Mouse (Mus musculus) left cerebral cortex, postnatal 4 days (tissue): ENCODE measurements around the gene Efcab12. TPM values are rescaled to one million over a fixed set of nuclear protein-coding genes. Genes with fewer than 3 reads are reported as not detected.
"Not testable (repeated sequence)": the region's sequence is repeated elsewhere in the genome, so short reads cannot be mapped to it uniquely, and the experiment has no call there.

ENCODE experiments used
- DNase-seq: peaks from one replicate; pipeline ENCODE4 v3.0.0-alpha.2; 2022
- intact Hi-C: fragments of 180-260 bp; cut with DNase I; formaldehyde crosslinking; loops from one replicate; pipeline ENCODE4 v1.15.1; 2025
- total RNA-seq, 2 experiments: library from RNA; stranded (reverse); gene quantifications; 2 replicates each; pipeline ENCODE4 v1.2.3; 2021

Efcab12 gene
- 1 to 10 TPM; 3.0 to 3.6 TPM for total RNA-seq

DNA sequence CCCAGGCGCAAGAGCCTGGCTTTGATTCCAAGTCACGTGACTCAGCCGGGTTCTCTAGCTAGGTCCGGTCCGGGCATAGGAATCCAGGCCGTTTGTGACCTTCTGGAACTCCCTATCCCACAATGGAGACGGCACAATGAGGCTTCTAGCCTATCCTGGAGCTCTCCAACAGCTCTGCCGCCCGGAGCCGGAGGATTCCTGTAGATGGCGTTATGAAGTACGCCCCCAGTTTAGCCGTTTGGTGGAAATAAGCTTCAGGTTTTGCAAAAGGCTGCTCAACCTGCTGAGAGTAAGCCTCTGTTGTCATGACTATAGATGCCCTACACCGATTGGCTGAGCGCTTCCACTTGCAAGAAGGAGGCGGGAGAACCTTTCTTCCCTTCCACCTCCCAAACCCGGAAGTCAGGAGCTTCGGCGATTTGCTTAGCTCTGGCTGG lies at the start of gene Efcab12:
Efcab12 (minus strand) TSS at position 252 of the 437 bp plus-strand sequence.
- intact Hi-C loops, result no loop called here

DNA sequence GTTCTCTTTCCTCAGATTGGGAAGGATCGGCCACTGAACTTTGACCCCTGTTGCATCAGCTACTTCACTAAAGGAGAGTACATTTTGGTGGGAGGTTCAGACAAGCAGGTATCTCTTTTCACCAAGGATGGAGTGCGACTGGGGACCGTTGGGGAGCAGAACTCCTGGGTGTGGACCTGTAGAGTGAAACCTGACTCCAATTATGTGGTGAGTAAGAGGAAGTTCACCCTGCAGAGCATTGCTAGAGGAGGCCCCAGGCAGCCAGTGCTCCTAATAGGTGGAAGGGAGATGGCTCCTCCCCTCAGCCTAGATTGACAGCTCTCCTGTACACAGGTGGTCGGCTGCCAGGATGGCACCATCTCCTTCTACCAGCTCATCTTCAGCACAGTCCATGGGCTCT lies 48.7 kb upstream of the Efcab12 start:
- no peak for DNase-seq
- intact Hi-C loops, result no loop called here

More for the DNA sequence above, at the start of gene Efcab12:
- DNase-seq, result peak; percentile 57

DNA sequence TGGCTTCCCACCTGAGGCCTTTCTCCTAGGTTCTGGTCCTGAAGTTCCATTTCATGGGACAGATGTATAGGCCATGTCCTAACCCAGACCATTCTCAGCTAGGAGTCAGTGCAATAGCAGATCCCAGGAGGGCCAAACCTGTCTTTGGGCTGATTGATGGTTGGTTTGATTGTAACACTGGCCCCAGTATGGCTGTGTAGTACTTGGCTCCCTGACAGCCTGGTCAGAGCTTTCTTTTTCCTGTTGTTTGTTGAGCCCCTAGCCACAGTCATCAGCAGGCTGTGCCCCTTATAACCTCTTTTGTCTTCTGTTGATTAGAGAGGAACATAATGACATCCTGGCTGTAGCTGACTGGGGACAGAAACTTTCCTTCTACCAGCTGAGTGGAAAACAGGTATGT lies 45.8 kb upstream of the Efcab12 start:
- intact Hi-C loops, result no loop called here
- no peak for DNase-seq

DNA sequence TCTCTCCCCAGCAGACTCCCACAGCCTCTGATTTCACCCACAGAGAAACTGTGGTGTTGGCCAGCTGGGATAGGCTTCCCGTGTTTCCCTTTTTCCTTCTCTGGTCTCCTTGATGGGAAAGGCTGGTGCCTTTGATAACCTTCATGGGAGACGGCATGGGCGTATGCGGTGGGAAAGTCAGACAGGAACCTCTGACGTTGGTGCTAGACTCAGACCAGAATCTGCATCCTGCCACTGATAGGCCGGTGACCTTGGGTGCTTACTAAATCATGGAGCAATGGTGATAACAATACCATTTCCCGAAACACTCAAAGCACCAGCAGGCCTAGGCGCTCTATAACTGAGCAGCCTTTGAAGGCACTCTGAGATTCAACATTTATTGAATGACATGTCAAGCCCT lies 42.5 kb upstream of the Efcab12 start:
- intact Hi-C loops, result no loop called here
- DNase-seq, result no peak

DNA sequence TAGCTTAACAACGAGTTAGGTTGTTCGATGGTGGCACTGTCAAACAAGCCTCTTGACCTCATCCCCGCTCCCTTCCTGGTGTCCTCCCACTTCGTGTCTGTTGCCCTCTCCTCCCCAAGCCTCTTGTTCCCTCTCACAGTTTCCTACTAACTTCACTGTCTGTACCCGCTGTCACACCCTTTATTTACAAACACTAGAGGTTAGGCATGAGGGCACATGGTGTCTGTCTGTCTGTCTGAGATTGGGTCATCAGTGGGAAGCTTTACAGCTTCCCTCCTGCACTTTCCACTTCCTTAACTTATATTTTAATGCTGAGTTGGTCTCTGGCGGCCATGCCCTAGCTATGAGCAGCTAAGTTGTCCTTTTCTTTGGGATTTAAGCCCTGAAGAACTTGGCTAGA lies 41.5 kb upstream of the Efcab12 start:
- intact Hi-C loops, result no loop called here
- no peak for DNase-seq

DNA sequence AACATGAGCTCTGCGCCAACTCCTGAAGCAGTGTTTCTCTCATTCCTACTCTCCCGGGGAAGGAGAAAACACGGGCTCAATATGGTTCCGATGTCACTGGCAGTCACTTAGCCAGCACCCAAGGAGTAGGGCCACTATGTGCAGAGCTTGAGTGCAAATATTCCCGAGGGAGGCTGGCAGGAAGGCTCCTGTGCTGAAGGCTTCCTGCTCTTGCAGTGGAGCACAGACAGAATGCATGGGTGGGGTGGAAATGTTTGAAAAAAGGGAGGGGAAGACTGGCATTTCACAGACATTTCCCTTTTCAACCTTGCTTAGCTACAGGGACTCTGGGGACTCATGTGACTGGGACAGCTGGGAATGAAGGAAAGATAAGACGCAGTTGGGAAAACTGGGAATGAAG lies 40.5 kb upstream of the Efcab12 start:
- DNase-seq, result no peak
- intact Hi-C loops, result no loop called here

DNA sequence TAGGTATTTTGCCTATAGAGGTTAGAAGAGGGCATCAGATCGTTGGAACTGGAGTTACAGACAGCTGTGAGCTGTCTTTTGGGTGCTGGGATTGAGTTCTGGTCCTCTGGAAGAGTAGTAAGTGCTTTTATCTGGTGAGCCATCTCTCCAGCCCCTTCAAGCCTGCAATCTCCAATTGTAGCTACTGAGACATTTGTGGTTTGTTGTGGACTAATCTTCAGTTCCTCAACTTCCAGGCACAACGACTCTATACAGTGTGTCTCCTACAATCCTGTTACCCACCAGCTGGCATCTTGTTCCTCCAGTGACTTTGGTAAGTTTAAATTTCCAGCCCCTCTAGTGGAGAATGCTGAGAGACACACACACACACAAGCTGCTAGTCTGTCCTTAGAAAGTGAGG lies 39.0 kb upstream of the Efcab12 start:
- no peak for DNase-seq
- intact Hi-C loops, result no loop called here

DNA sequence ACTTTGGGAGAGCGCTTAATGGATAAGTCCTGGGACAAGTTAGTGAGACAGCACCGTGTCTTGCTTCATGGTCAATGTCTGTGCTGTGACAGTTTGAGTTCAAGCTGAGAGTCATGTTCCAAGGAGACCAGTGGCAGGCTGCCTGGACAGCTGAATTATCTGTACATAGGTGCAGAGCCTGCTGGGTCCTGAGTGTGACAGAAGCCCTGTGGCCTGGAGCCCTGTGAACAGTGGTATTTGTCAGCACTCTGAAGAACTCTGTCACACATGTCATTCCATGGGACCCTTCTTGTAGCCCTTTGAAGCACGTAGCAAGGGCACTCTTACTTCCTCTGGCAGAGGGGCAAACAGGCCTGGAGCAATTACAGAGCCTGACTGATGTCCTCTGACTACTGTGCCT lies 33.1 kb upstream of the Efcab12 start:
- intact Hi-C loops, DNase-seq: not testable (repeated sequence)

DNA sequence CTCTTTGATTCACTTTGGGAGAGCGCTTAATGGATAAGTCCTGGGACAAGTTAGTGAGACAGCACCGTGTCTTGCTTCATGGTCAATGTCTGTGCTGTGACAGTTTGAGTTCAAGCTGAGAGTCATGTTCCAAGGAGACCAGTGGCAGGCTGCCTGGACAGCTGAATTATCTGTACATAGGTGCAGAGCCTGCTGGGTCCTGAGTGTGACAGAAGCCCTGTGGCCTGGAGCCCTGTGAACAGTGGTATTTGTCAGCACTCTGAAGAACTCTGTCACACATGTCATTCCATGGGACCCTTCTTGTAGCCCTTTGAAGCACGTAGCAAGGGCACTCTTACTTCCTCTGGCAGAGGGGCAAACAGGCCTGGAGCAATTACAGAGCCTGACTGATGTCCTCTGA lies 28.9 kb upstream of the Efcab12 start:
- intact Hi-C loops, result not testable (repeated sequence)

DNA sequence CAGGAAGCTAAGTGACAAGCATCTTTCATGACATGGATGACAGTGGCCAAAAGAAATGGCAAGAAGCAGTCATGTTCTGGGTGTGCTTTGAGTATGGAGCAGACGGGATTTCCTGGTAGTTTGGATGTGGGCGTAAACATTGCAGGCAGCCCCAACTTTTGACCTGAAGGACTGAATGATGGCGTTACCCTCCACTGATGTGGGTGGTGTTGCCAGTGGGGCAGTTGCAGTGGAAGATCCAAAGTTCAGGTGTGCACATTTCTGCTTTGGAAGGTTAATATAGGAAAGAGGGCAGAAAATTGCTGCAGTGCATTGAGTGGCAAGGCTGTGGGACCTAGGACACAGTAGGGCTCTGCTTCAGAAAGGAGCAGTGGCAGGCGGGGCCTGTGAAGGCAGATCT lies 27.0 kb upstream of the Efcab12 start:
- intact Hi-C loops, result no loop called here
- no peak for DNase-seq

More for the DNA sequence above, 28.9 kb upstream of the Efcab12 start:
- not testable (repeated sequence) for DNase-seq

DNA sequence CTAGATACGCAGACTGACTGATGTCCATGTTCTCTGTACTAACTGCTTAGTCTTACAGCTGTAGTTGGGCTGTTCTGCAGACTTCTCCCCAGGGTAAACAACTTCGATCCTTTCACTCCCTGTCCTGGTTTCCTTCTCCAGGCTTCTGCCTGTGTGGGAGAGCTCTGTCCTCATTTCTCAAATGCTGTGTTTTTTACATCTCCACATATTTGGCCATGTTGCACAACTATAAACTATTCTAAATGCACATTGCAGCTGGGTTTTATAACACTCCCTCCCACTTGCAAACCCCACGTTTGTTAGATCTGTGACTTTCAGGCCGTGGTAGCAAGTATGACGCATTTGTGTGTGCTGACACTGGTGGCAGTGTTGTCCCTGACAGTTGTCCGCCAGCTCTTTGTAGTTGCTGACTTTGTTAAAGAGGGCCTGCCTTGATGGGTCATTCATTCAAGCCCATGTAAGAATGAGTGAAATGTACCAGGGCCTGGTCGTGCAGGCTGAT lies 25.2 kb upstream of the Efcab12 start:
- intact Hi-C loops, result no loop called here
- no peak for DNase-seq

DNA sequence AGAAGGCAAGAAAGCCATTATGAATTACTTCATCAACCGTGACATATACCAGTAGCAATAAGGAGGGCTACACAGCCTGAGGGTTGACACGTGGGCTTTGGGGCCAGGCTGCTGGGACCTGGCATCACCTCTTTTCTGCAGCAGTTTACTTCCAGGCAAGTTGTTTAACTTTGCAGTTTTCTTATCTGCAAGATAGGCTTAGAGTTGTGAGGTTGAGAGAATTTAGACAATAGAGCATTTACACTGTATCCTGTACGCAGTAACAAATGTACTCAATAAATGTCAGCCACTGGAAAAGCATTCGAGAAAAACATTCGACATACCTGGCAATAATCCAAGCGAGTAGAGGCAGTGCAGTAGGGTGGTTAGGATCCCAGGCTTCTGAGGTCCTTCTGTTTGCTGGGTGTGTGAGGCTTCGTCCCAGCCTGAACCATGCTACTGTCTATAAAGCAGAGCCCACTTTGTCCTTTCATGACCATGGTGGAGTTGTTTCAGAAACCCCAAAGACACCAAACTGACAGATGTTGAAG lies 21.9 kb upstream of the Efcab12 start:
- intact Hi-C loops, result no loop called here
- no peak for DNase-seq

DNA sequence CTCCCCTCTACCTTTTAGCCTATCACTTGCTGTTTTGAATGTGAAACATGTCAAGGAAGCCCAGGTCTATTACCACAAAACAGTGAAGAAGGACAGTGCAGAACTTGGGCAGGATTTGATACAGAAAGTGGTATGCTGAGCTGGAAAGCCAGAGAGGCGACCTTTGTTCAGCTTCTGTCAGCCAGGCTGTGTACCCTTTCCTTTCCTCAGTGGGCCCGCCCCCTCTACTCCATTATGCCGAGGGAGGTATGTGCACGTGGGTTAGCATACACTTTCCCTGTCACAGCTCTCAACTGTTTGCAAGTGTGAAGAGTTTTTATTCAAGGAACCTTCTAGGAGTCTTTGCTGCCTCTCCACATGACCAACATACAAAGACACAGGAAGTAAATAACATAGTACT lies 21.0 kb upstream of the Efcab12 start:
- DNase-seq, result no peak
- intact Hi-C loops, result no loop called here

DNA sequence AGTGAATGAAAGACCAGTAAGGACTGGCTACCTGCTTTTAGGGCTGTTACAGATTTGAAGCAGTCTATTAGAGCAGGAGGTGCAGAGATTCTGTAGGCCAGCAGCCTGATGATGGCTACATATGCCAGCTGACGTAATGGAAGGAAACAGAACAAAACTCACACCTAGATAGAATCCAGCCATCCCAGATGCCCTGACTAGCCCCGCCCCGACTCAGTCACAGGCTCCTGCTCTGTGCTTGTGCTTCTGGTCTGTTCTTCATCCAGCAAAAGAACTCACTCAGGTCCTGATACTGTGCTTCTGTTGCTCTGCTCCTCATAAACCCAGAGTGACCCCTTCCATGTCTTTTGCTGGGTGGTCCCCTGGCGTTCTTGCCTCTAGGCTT lies 18.1 kb upstream of the Efcab12 start:
- no peak for DNase-seq
- intact Hi-C loops, result no loop called here

DNA sequence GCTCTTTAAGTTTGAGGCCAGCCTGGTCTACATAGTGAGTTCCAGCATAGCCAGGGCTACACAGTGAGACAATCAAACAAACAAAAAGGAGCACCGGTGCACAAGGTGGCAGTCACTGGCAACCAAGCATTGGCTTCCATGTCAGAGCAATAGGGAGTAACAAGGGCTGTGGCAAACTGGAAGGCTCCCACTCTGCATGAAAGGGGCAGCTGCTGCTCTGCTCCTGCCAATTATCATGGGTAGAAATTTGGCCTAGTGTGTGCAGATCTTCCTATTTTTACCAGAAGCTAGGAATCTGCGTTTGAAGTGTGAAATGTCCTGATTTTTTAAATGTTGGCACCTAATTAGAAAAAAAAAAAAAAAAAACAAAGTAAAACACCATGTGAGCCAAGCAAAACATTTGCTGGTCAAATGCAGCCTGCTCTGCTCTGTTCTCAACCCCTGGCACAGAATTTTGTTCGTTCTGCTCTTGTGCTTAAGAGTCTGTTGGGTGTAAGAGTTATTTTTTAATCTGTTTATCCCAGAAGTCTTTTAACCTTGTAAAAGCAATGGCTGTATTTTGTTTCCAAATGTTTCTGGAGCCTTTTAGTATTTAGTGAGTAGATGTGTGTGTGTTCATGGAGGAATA lies 17.6 kb upstream of the Efcab12 start:
- peak; percentile 9 for DNase-seq
- intact Hi-C loops, result no loop called here

DNA sequence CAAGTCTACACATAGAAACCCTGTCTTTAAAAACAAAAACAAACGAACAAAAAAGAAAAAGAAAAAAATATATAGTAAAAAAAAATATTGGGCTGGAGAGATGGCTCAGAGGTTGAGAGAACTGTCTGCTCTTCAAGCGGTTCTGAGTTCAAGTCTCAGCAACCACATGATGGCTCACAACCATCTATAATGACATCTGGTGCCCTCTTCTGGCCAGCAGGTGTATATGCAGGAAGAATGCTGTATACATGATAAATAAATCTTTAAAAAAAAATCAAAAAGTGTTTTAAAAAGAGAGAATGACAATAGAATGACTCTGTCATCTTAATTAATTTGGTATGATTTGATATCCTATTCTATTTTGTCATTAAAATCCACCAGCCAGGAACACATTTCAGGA lies 16.2 kb upstream of the Efcab12 start:
- intact Hi-C loops, result loop anchor here (5.0 kb wide), 1 partner anchor 47 kb away; the partner anchor contains the start of gene Rpl32
- DNase-seq, result no peak

DNA sequence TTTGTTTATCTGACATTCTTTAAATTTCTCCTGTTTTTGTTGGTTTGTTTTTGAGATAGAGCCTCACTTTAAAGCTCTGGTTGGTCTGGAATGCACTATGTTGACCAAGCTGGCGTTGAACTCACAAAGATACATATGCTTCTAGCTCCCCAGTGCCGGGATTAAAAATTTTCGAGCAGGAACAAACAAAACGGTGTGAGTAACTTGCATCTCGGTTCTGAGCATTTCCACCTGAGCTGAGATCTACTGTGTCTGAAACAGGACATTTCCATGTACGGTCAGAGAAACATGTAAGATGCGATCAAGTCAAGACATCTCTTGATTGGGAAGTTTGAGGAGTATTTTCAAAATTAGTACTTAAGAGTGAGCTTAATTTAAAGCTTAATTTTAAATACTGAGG lies 15.8 kb upstream of the Efcab12 start:
- intact Hi-C loops, result loop anchor here (5.0 kb wide), 1 partner anchor 47 kb away; the partner anchor contains the start of gene Rpl32

DNA sequence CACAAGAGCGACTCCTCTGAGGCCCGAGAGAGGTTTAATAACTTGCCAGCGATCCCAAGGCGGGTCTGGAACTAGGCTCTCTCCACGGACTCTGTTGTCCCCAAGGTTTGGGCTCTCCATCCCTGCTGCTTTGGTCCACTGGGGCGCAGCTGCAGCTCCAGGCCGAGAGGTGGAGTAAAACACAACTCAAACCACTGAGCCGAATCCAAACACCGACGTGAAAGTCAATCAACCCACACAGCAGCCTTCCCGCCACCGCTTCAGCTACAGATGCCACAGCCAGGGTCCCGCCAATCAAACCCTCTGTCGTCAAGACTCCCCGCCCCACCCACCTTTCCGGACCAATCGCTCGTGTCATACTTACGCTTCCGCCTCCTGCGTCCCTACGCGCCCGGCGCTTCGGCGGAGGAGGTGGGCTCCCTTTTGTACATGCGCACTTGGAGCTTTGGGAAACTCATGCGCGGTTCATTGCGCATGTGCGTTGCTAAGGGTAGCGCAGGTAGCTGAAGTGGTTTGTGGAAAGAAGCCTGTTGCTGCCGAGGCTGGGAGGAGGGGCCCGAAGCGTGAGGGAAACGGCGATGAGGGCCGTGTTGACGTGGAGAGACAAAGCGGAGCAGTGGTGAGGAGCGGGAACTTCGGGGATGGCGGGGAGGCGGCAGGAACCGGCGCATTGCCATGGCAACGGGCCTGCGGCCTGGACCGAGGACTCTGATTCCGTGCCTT lies 15.0 kb upstream of the Efcab12 start, which contains the start of the genes Mbd4 and Ift122:
Mbd4 (minus strand) TSS at position 281 of the 723 bp plus-strand sequence.
Ift122 (plus strand) TSS at position 380 of the 723 bp plus-strand sequence.
- intact Hi-C loops, result loop anchor here (5.0 kb wide), 1 partner anchor 46 kb away; the partner anchor contains the start of gene Rpl32
- peak; percentile 99 for DNase-seq

More for the DNA sequence above, 15.8 kb upstream of the Efcab12 start:
- no peak for DNase-seq

DNA sequence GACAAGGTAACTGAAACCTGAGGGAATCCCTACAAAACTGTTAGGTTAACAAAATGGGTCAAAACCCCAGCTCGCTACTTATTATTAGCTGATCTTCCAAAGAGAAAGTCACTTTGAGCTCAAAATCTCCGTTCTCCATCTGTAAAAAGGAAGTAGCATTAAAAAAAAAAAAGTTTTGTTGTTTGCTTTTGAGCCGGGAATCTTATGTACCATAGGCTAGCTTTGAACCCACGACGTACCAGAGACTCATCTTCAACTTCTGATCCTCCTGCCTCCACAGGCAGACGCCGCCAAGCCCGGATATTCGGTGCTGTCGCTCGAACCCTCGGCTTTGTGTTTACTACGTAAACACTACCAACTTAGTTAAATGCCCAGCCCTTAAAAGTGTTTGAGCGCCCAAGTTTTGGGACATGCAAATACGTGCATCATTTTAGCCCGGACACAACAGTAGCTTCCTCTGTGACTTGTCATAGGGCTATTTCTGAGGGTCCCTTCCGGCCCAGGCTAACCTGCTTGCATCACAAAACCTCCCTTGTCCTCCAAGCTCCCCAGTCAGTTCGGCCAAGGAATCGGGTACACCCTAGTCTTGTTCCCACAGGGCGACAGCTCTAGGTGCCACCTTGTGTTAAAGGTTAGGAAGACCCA lies 14.4 kb upstream of the Efcab12 start:
- DNase-seq, result no peak
- intact Hi-C loops, result loop anchor here (5.0 kb wide), 1 partner anchor 45 kb away; the partner anchor contains the start of gene Rpl32

DNA sequence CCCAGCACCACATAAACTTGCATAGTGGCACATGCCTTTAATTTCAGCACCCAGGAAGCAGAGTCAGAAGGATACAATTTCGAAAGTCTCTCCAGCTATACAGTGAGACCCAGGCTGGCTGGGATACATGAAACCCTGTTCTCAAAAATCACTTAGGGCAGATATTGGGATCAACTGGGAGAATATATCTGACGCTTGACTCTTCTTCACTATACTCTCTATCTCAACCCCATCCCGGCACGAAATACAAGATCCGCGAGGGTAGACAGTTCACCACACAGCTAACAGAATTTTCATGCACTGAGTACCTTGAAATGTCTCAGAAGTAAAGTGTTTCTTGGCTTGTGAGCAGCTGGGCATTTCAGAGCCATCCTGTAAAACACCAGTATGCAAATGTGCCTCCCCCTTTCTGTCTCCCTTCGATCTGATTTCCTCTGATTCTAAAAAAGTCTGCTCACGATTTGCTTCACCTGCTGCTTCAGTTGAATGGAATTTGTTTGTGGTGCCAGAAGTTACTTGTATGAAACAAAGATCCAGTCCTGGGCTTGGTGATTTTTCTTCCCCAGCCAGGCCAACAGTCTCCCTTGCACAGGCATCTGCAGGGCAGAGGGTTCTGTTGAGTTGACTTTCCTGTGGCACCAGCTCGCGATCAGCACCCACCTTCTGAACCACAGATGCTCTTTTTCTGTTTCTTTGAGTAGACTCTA lies 10.5 kb upstream of the Efcab12 start:
- no peak for DNase-seq

More for the DNA sequence above, 10.5 kb upstream of the Efcab12 start:
- intact Hi-C loops, result no loop called here
